Mouse (Mus musculus) ES-E14 (cell line): ENCODE measurements around the gene Gm44973. TPM values are rescaled to one million over a fixed set of nuclear protein-coding genes. Genes with fewer than 3 reads are reported as not detected.
"Not testable (repeated sequence)": the region's sequence is repeated elsewhere in the genome, so short reads cannot be mapped to it uniquely, and the experiment has no call there.

ENCODE experiments used
- DNase-seq: peaks from one replicate; pipeline ENCODE4 v3.0.0-alpha.2; 2013; ENCODE audit warnings: low read depth, low spot score
- H3K27ac ChIP-seq: 2 replicates; pipeline ENCODE4 v1.5.1; 2012; ENCODE audit warnings: low read depth, mild to moderate bottlenecking, low read length, moderate library complexity, mixed read lengths; ENCODE audit not compliant: poor library complexity, insufficient read depth, severe bottlenecking
- H3K36me3 ChIP-seq: 2 replicates; pipeline ENCODE4 v1.6.1; 2012; ENCODE audit warnings: mild to moderate bottlenecking, low read length, moderate library complexity, mixed read lengths; ENCODE audit not compliant: control insufficient read depth, poor library complexity, insufficient read depth, severe bottlenecking
- H3K4me1 ChIP-seq, 2 experiments: fragments of 150-350 bp in 1 of 2; sonication (generic) in 1 of 2; 2 replicates each; pipeline ENCODE4 v1.6.1; 2012; ENCODE audit warnings: low read length in 2 of 2, mild to moderate bottlenecking in 1 of 2, mixed read lengths in 1 of 2; ENCODE audit not compliant: control insufficient read depth in 2 of 2, insufficient read depth in 2 of 2, poor library complexity in 1 of 2
- H3K4me3 ChIP-seq, 2 experiments: fragments of 150-350 bp in 1 of 2; sonication (generic) in 1 of 2; 2 replicates each; pipeline ENCODE4 v1.5.1; 2012; ENCODE audit warnings: low read length in 2 of 2, low read depth in 1 of 2, mild to moderate bottlenecking in 1 of 2, mixed read lengths in 1 of 2; ENCODE audit not compliant: insufficient read depth in 1 of 2, poor library complexity in 1 of 2, severe bottlenecking in 1 of 2
- H3K9ac ChIP-seq: 2 replicates; pipeline ENCODE4 v1.6.1; 2012; ENCODE audit warnings: low read depth, mild to moderate bottlenecking, low read length, mixed read lengths; ENCODE audit not compliant: poor library complexity, insufficient read depth, severe bottlenecking
- H3K9me3 ChIP-seq: fragments of 150-350 bp; sonication (generic); 2 replicates; pipeline ENCODE4 v1.6.1; 2012; ENCODE audit warnings: low read depth, mild to moderate bottlenecking, low read length; ENCODE audit not compliant: control insufficient read depth, insufficient read depth
- CHD2 ChIP-seq: IDR thresholded peaks from 2 replicates; pipeline ENCODE4 v1.6.1; 2014; ENCODE audit warnings: mild to moderate bottlenecking, low read depth, low read length, inconsistent platforms
- HCFC1 ChIP-seq: IDR thresholded peaks from 2 replicates; pipeline ENCODE4 v1.6.1; 2012; ENCODE audit warnings: low read length, inconsistent platforms, borderline replicate concordance; ENCODE audit not compliant: insufficient read depth
- MAFK ChIP-seq: IDR thresholded peaks from 2 replicates; pipeline ENCODE4 v1.6.1; 2014; ENCODE audit warnings: mild to moderate bottlenecking, low read depth, low read length, inconsistent platforms; ENCODE audit not compliant: insufficient read depth
- ZC3H11A ChIP-seq: IDR thresholded peaks from 2 replicates; pipeline ENCODE4 v1.6.1; 2012; ENCODE audit warnings: low read depth, mild to moderate bottlenecking, inconsistent platforms, low read length, borderline replicate concordance
- ZNF384 ChIP-seq: IDR thresholded peaks from 2 replicates; pipeline ENCODE4 v1.6.1; 2012; ENCODE audit warnings: low read depth, low read length, inconsistent platforms
- in situ Hi-C, 2 experiments: fragments of 600-800 bp; cut with MboI; formaldehyde crosslinking; loops; one replicate each; pipeline ENCODE4 v1.15.1; 2025; ENCODE audit warnings: low sequenced_read_pairs in 2 of 2, inconsistent platforms in 1 of 2; ENCODE audit not compliant: unreplicated experiment in 2 of 2
- total RNA-seq: library from RNA; depleted of rRNA; stranded (reverse); fragments of 300-350 nt; gene quantifications from 2 replicates; pipeline ENCODE4 v1.2.3, GENCODE M21; 2012

The Gm44973 gene
- total RNA-seq, 1 experiment: not detected

DNA sequence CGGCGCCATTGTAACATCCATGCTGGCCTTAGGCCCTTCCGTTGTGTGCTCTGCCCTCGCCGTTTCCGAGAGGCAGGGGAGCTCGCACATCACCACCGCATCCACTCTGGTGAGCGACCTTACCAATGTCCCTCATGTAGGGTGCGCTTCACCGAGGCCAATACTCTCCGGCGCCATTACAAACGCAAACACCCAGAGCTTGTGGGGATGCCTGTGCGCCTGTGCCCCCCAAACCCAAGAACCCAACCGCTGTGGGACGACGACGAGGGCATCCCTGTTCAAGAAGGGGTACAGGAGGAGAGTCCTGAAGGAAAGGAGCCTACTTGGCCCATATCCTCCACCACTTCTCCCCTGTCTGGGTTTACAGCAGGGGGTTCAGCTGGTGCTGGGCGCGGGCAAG lies 2.6 kb downstream of the Gm44973 start:
- in situ Hi-C loops: no loop called here
- H3K4me1 ChIP-seq: peaks cover 7 to 15% of the 10 kb centered on the region in 2 experiments; a peak in 3 of 4 replicates
- peak overlapping the region; percentile 40 for H3K9ac ChIP-seq
- peak overlapping the region; percentile 23 to 38; a peak in 3 of 4 replicates for H3K4me3 ChIP-seq
- TF ChIP-seq MAFK: no peak
- no peak for TF ChIP-seq HCFC1
- TF ChIP-seq ZNF384: no peak
- TF ChIP-seq CHD2: no peak
- TF ChIP-seq ZC3H11A: no peak
- DNase-seq: no peak
- no peak overlapping the region for H3K27ac ChIP-seq
- no peaks in the 10 kb centered on the region for H3K9me3 ChIP-seq
- peaks cover 8% of the 10 kb centered on the region; the same call in 1 of the 2 replicates for H3K36me3 ChIP-seq

DNA sequence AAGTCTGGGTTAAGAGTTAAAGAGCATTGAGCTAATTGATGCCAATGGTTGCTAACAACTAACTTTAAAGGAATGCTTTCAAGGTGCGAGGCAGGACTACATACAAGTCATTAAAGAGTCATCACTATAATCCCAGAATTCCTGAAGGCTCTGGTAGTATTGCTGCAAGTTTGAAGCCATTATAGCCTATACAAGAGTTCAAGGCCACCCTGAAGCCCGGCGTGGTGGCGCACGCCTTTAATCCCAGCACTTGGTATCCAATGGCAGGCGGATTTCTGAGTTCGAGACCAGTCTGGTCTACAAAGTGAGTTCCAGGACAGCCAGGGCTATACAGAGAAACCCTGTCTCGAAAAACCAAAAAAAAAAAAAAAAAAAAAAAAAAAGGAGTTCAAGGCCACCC lies 4.3 kb downstream of the Gm44973 start:
- Histone ChIP-seq H3K4me3 (peak overlapping the region; percentile 59 to 97), H3K9ac (peak overlapping the region; percentile 39; the same call in 1 of the 2 replicates)
- DNase-seq: not testable (repeated sequence)

DNA sequence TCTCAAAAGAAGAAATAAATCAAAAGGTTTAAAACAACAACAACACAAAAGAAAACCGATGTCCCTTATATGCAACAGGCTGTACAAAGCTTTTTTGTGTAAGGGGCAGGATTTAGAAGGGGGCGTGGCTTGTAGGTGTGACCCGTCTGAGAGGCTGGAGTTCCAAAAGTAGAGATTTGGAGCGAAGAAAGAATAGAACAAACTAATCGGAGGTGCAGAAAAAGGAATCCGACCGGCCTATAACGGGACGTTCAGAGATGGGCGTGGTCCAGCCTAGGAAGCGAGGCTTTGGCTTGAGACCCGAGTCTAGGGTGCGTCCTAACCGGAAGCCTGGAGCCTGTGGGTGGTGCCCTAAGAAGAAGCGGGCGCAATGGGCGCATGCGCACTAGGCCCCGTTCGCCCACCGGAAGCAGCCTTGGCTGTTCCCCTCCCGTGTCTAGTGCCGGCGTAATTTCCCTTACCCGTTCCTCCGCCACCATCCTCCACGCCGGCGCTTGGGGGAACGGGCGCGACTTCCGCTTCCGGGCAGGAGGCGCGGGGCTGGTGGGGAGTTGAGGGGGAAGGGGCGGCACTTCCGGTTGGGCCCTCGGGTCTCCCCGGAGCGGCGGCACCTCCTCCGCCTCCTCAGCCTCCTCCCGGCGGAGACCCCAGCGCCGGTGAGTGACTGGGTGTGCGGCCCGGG lies 4.8 kb downstream of the Gm44973 start, which contains the start of the genes Zfp865 and Ccdc106:
Gene Zfp865 (plus strand): TSS at position 377 of the 682 bp plus-strand sequence.
Gene Ccdc106 (plus strand): TSS at position 554 of the 682 bp plus-strand sequence.
- Histone ChIP-seq H3K9ac (peak within 1 kb of the TSS; percentile 95), H3K36me3 (peaks cover 16% of the 10 kb centered on the region; the same call in 1 of the 2 replicates), H3K27ac (peak within 1 kb of the TSS; percentile 94), H3K4me3 (peak within 1 kb of the TSS; percentile 59 to 97), H3K4me1 (peaks cover 4 to 16% of the 10 kb centered on the region in 2 experiments; a peak in 3 of 4 replicates), H3K9me3 (no peaks in the 10 kb centered on the region)
- peak; percentile 98 for DNase-seq
- TF ChIP-seq MAFK (no peak), CHD2 (no peak), ZNF384 (no peak), HCFC1 (0 out of 2 replicates have a peak, but pooled peaks have one; percentile 65), ZC3H11A (no peak)
- in situ Hi-C loops: no loop called here

More for the DNA sequence above, 4.3 kb downstream of the Gm44973 start:
- in situ Hi-C loops, H3K9me3 ChIP-seq: not testable (repeated sequence)
- H3K36me3 ChIP-seq: peaks cover 13% of the 10 kb centered on the region; the same call in 1 of the 2 replicates
- H3K4me1 ChIP-seq: peaks cover 4 to 15% of the 10 kb centered on the region in 2 experiments; a peak in 3 of 4 replicates
- H3K27ac ChIP-seq: peak overlapping the region; percentile 94; the same call in 1 of the 2 replicates

DNA sequence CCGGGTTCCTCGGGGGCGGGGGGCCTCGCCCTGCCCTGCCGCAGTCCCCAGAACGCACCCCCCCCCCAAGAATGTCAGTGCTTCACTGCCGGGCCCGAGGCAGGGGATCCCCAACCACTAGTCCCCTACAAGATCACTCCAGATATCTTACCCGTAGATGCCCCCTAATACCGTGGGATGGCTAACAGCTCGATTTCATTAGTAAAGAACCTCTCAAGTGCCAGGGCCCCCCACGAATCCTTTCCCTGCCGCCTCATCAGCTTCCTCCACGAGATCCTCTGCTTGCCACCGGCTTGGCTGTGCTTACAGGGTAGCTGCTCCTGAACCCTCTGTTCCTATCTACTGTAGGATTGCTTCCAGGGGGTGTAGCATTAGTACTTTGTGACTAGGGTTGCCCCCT lies 5.4 kb downstream of the Gm44973 start:
- TF ChIP-seq HCFC1 (no peak), ZC3H11A (no peak), ZNF384 (no peak), CHD2 (no peak), MAFK (no peak)
- DNase-seq: no peak
- H3K4me3 ChIP-seq: peak overlapping the region; percentile 59 to 97
- peak overlapping the region; percentile 95 for H3K9ac ChIP-seq
- H3K9me3 ChIP-seq: no peaks in the 10 kb centered on the region
- peaks cover 4 to 16% of the 10 kb centered on the region in 2 experiments; a peak in 3 of 4 replicates for H3K4me1 ChIP-seq
- peaks cover 16% of the 10 kb centered on the region; the same call in 1 of the 2 replicates for H3K36me3 ChIP-seq
- in situ Hi-C loops: no loop called here
- H3K27ac ChIP-seq: peak overlapping the region; percentile 94
